Mouse (Mus musculus): ENCODE measurements at regions not wholly inside any gene's neighbourhood (a gene's known extent, or its start where the extent isn't known, plus 50 kb on each side); places are given as distances from the start of the nearest gene placed in this dataset.

DNA sequence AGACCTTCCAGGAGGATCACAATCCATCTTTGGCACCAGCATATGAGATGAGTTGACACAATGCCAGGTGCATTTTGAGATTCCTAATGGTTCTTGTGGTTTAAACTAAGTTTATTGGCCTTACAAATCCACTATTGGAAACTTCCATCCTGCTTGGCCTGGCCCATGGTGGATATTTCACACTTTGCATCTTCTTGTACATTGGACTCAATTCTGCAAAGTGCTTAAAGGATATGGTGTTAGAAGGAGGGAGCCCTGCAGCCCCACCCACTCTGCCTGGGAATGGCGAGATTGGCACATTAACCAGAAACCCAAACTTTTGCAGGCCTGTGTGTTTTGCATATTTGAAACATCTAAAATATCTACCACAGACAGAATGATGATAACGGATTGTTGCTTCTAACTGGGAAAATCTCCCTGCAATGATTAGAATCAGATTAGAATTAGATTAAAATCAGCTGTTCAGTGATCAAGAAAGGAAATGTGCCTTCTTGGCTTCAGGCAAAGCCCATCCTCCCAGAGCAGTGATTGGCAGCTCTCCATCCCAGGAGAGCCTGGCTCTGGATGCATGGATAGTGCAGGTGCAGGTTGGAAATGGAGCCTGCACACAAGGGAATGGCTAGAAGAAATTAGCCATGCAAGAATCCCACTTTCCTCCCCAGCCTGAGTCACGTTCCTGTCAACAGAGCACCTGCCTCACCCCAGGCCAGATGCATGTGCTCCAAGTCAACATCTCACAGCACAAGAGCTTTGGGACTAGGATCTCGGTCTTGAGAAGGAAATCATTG, 162.3 kb downstream of the Atp6ap1l start:
- H3K36me3 ChIP-seq (ENCODE audit: insufficient read depth, low read length), result no peaks in the 10 kb centered on the region
- 65% methylated on average over 4 of the region's 4 CpGs for WGBS
- H3K9ac ChIP-seq (replicated peaks; ENCODE audit: low read length), result no peak overlapping the region
- no peak overlapping the region for H3K4me3 ChIP-seq (ENCODE audit: low read length)
- H3K9me3 ChIP-seq (ENCODE audit: low read length), result no peaks in the 10 kb centered on the region
- no peak overlapping the region for H3K4me2 ChIP-seq (replicated peaks; ENCODE audit: low read depth, low read length)
- H3K27me3 ChIP-seq (ENCODE audit: insufficient read depth, low read length), result no peaks in the 10 kb centered on the region
- H3K27ac ChIP-seq (ENCODE audit: low read length), result no peak overlapping the region
- H3K4me1 ChIP-seq (ENCODE audit: insufficient read depth, low read length), result no peaks in the 10 kb centered on the region
- ATAC-seq (ENCODE audit: low FRiP score, low TSS enrichment), result no peak

GRCm38 (mm10) chr13:90739797-90740196, 165.4 kb downstream of the Atp6ap1l start:
- no peak overlapping the region for H3K4me2 ChIP-seq (replicated peaks; ENCODE audit: low read depth, low read length)
- H3K4me3 ChIP-seq (ENCODE audit: low read length), result no peak overlapping the region
- no peak for ATAC-seq (ENCODE audit: low FRiP score, low TSS enrichment)
- H3K9me3 ChIP-seq (ENCODE audit: low read length), result no peaks in the 10 kb centered on the region
- no peaks in the 10 kb centered on the region for H3K4me1 ChIP-seq (ENCODE audit: insufficient read depth, low read length)
- no peak overlapping the region for H3K9ac ChIP-seq (replicated peaks; ENCODE audit: low read length)
- WGBS, result 84% methylated on average over 1 of the region's 1 CpGs
- H3K27me3 ChIP-seq (ENCODE audit: insufficient read depth, low read length), result no peaks in the 10 kb centered on the region
- H3K27ac ChIP-seq (ENCODE audit: low read length), result no peak overlapping the region
- H3K36me3 ChIP-seq (ENCODE audit: insufficient read depth, low read length), result no peaks in the 10 kb centered on the region

DNA sequence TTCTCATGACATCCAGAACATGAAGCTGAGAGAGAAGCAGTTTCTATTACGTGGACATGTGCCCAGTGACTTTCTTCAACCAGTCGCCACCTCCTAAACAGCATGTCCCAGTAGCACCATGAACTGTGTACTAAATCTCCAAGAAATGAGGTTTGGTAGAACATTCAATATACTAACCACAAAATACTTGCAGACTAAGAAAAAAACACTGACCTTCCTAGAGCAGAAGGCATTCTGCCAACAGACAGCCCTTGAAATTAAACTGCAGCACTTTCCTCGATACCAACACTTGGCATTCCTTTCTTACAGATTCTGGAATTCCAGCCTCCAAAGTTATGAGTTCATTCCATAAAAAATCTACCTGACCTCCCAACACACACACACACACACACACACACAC, 166.6 kb downstream of the Atp6ap1l start:
- Histone ChIP-seq H3K27ac (ENCODE audit: low read length) (no peak overlapping the region), H3K27me3 (ENCODE audit: insufficient read depth, low read length) (no peaks in the 10 kb centered on the region), H3K9me3 (ENCODE audit: low read length) (no peaks in the 10 kb centered on the region), H3K4me1 (ENCODE audit: insufficient read depth, low read length) (no peaks in the 10 kb centered on the region), H3K36me3 (ENCODE audit: insufficient read depth, low read length) (no peaks in the 10 kb centered on the region), H3K4me2 (replicated peaks; ENCODE audit: low read depth, low read length) (no peak overlapping the region), H3K4me3 (ENCODE audit: low read length) (no peak overlapping the region), H3K9ac (replicated peaks; ENCODE audit: low read length) (no peak overlapping the region)
- 81% methylated on average over 3 of the region's 3 CpGs for WGBS
- no peak for ATAC-seq (ENCODE audit: low FRiP score, low TSS enrichment)

DNA sequence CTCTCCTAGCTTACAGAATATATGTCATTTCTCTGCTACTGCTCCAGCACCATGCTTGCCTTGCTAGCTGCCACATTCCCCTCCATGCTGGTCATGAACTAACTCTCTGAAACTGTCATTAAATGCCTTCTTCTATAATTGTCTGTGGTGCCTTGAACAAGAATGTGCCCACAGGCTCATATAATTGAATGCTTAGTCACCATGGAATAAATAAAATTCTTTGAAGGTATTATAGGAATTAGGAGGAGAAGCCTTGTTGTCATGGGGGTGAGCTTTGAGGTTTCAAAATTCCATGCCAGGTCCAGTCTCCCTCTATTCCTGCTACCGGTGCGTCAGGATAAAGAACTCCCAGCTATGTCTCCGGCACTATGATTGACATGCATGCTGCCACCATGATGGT, 171.9 kb downstream of the Atp6ap1l start:
- Histone ChIP-seq H3K36me3 (ENCODE audit: insufficient read depth, low read length) (no peaks in the 10 kb centered on the region), H3K9ac (replicated peaks; ENCODE audit: low read length) (no peak overlapping the region), H3K27me3 (ENCODE audit: insufficient read depth, low read length) (no peaks in the 10 kb centered on the region), H3K4me3 (ENCODE audit: low read length) (no peak overlapping the region), H3K4me2 (replicated peaks; ENCODE audit: low read depth, low read length) (no peak overlapping the region), H3K9me3 (ENCODE audit: low read length) (no peaks in the 10 kb centered on the region), H3K27ac (ENCODE audit: low read length) (no peak overlapping the region), H3K4me1 (ENCODE audit: insufficient read depth, low read length) (no peaks in the 10 kb centered on the region)
- WGBS, result 97% methylated on average over 3 of the region's 3 CpGs
- no peak for ATAC-seq (ENCODE audit: low FRiP score, low TSS enrichment)

DNA sequence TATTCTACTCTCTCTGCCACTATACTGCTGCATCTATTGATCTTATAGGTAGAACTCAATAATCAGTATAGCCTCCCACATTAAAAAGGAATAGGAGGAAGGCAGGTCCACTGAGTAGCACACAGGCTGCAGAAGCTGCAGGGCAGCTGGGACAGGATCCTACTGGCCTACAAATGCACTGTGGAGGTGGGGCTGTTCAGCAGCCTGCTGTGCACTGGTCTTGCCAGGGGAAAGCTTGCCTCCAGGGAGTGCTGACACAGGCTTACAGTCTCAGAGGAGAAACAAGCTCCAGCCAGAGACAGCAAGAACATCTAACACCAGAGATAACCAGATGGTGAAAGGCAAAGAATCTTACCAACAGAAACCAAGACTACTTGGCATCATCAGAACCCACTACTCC, 176.1 kb downstream of the Atp6ap1l start:
- Histone ChIP-seq H3K4me3 (ENCODE audit: low read length) (no peak overlapping the region), H3K27ac (ENCODE audit: low read length) (no peak overlapping the region), H3K9ac (replicated peaks; ENCODE audit: low read length) (no peak overlapping the region), H3K4me2 (replicated peaks; ENCODE audit: low read depth, low read length) (no peak overlapping the region), H3K36me3 (ENCODE audit: insufficient read depth, low read length) (no peaks in the 10 kb centered on the region), H3K27me3 (ENCODE audit: insufficient read depth, low read length) (no peaks in the 10 kb centered on the region), H3K4me1 (ENCODE audit: insufficient read depth, low read length) (peaks cover 3% of the 10 kb centered on the region), H3K9me3 (ENCODE audit: low read length) (no peaks in the 10 kb centered on the region)
- ATAC-seq (ENCODE audit: low FRiP score, low TSS enrichment), result peak; percentile 77

GRCm38 (mm10) chr13:90727816-90728215, 177.3 kb downstream of the Atp6ap1l start:
- H3K4me1 ChIP-seq (ENCODE audit: insufficient read depth, low read length), result peaks cover 15% of the 10 kb centered on the region
- no peak overlapping the region for H3K9ac ChIP-seq (replicated peaks; ENCODE audit: low read length)
- no peak overlapping the region for H3K4me3 ChIP-seq (ENCODE audit: low read length)
- H3K27me3 ChIP-seq (ENCODE audit: insufficient read depth, low read length), result no peaks in the 10 kb centered on the region
- no peaks in the 10 kb centered on the region for H3K9me3 ChIP-seq (ENCODE audit: low read length)
- H3K36me3 ChIP-seq (ENCODE audit: insufficient read depth, low read length), result no peaks in the 10 kb centered on the region
- no peak overlapping the region for H3K27ac ChIP-seq (ENCODE audit: low read length)
- no peak overlapping the region for H3K4me2 ChIP-seq (replicated peaks; ENCODE audit: low read depth, low read length)
- no peak for ATAC-seq (ENCODE audit: low FRiP score, low TSS enrichment)
- 28% methylated on average over 4 of the region's 4 CpGs for whole genome bisulfite sequencing

GRCm38 (mm10) chr13:90725053-90725827, 179.9 kb downstream of the Atp6ap1l start:
- no peak overlapping the region for H3K4me2 ChIP-seq (replicated peaks; ENCODE audit: low read depth, low read length)
- WGBS, result 85% methylated on average over 10 of the region's 10 CpGs
- no peak for ATAC-seq (ENCODE audit: low FRiP score, low TSS enrichment)
- H3K27me3 ChIP-seq (ENCODE audit: insufficient read depth, low read length), result no peaks in the 10 kb centered on the region
- peaks cover 16% of the 10 kb centered on the region for H3K4me1 ChIP-seq (ENCODE audit: insufficient read depth, low read length)
- no peak overlapping the region for H3K4me3 ChIP-seq (ENCODE audit: low read length)
- no peaks in the 10 kb centered on the region for H3K9me3 ChIP-seq (ENCODE audit: low read length)
- H3K27ac ChIP-seq (ENCODE audit: low read length), result no peak overlapping the region
- no peak overlapping the region for H3K9ac ChIP-seq (replicated peaks; ENCODE audit: low read length)
- H3K36me3 ChIP-seq (ENCODE audit: insufficient read depth, low read length), result no peaks in the 10 kb centered on the region

- H3K36me3 ChIP-seq (ENCODE audit: insufficient read depth, low read length), result no peaks in the 10 kb centered on the region
- H3K9me3 ChIP-seq (ENCODE audit: low read length), result no peaks in the 10 kb centered on the region
- ATAC-seq (ENCODE audit: low FRiP score, low TSS enrichment), result no peak
- 88% methylated on average over 3 of the region's 3 CpGs for WGBS
- no peak overlapping the region for H3K4me3 ChIP-seq (ENCODE audit: low read length)
- H3K27ac ChIP-seq (ENCODE audit: low read length), result no peak overlapping the region
- H3K4me1 ChIP-seq (ENCODE audit: insufficient read depth, low read length), result peaks cover 16% of the 10 kb centered on the region
- H3K9ac ChIP-seq (replicated peaks; ENCODE audit: low read length), result no peak overlapping the region
- H3K27me3 ChIP-seq (ENCODE audit: insufficient read depth, low read length), result no peaks in the 10 kb centered on the region
- H3K4me2 ChIP-seq (replicated peaks; ENCODE audit: low read depth, low read length), result no peak overlapping the region
Measured at GRCm38 (mm10) chr13:90724598-90724997, 180.6 kb downstream of the Atp6ap1l start.

- H3K4me2 ChIP-seq (replicated peaks; ENCODE audit: low read depth, low read length), result no peak overlapping the region
- no peaks in the 10 kb centered on the region for H3K36me3 ChIP-seq (ENCODE audit: insufficient read depth, low read length)
- H3K4me1 ChIP-seq (ENCODE audit: insufficient read depth, low read length), result peaks cover 16% of the 10 kb centered on the region
- no peak overlapping the region for H3K4me3 ChIP-seq (ENCODE audit: low read length)
- H3K9ac ChIP-seq (replicated peaks; ENCODE audit: low read length), result no peak overlapping the region
- peak; percentile 53; the same call in 1 of the 2 replicates for ATAC-seq (ENCODE audit: low FRiP score, low TSS enrichment)
- H3K9me3 ChIP-seq (ENCODE audit: low read length), result no peaks in the 10 kb centered on the region
- 26% methylated on average over 3 of the region's 3 CpGs for WGBS
- H3K27me3 ChIP-seq (ENCODE audit: insufficient read depth, low read length), result no peaks in the 10 kb centered on the region
- H3K27ac ChIP-seq (ENCODE audit: low read length), result peak overlapping the region; percentile 34; the same call in 1 of the 2 replicates
Measured at GRCm38 (mm10) chr13:90723533-90723898, 181.6 kb downstream of the Atp6ap1l start.
